Mouse (Mus musculus) liver, postnatal 0 days (tissue): ENCODE data around the gene Irgm2.
"Not testable (repeated sequence)": the region's sequence is repeated elsewhere in the genome, so short reads cannot be mapped to it uniquely, and the experiment has no call there.

Experiments
- CTCF ChIP-seq: sonication (generic); IDR thresholded peaks from 2 replicates; pipeline ENCODE4 v1.5.1; 2016; ENCODE audit warnings: antibody characterized with exemption, low read depth
- EP300 ChIP-seq: IDR thresholded peaks from 2 replicates; pipeline ENCODE4 v1.6.1; 2016; ENCODE audit warnings: antibody characterized with exemption, low read depth, mild to moderate bottlenecking

GRCm38 (mm10) chr11:58228021-58228420 lies 28.6 kb downstream of the Irgm2 start:
- not testable (repeated sequence) for TF ChIP-seq CTCF, EP300
